Mouse (Mus musculus) stomach, embryonic 16.5 days (tissue): ENCODE results near the gene Dnajb7. TPM values are rescaled to one million over a fixed set of nuclear protein-coding genes. Genes with fewer than 3 reads are reported as not detected.

Experiments used
- ATAC-seq: fragments of 200-750 bp; cut with Nextera tagmentation; 2 replicates; pipeline ENCODE4 v1.8.0; 2017; ENCODE audit warnings: moderate number of reproducible peaks, moderate TSS enrichment; ENCODE audit not compliant: insufficient read depth, low FRiP score
- H3K27ac ChIP-seq: fragments of 300-500 bp; sonication (generic); 2 replicates; pipeline ENCODE4 v1.5.1; 2014; ENCODE audit warnings: low read length
- H3K27me3 ChIP-seq: fragments of 300-500 bp; sonication (generic); 2 replicates; pipeline ENCODE4 v1.6.1; 2014; ENCODE audit warnings: low read length, control low read depth, mixed read lengths; ENCODE audit not compliant: control insufficient read depth, insufficient read depth
- H3K36me3 ChIP-seq: fragments of 300-500 bp; sonication (generic); 2 replicates; pipeline ENCODE4 v1.6.1; 2014; ENCODE audit warnings: low read length; ENCODE audit not compliant: control insufficient read depth, insufficient read depth
- H3K4me1 ChIP-seq: fragments of 300-500 bp; sonication (generic); 2 replicates; pipeline ENCODE4 v1.6.1; 2014; ENCODE audit warnings: low read length, control low read depth, mixed read lengths; ENCODE audit not compliant: control insufficient read depth, insufficient read depth
- H3K4me2 ChIP-seq: fragments of 300-500 bp; sonication (generic); 2 replicates; pipeline ENCODE4 v1.6.1; 2014; ENCODE audit warnings: low read depth, low read length, mixed read lengths
- H3K4me3 ChIP-seq: fragments of 300-500 bp; sonication (generic); replicated peaks from 2 replicates; pipeline ENCODE4 v1.5.1; 2014; ENCODE audit warnings: mild to moderate bottlenecking, low read length
- H3K9ac ChIP-seq: fragments of 300-500 bp; sonication (generic); 2 replicates; pipeline ENCODE4 v1.6.1; 2014; ENCODE audit warnings: low read length
- H3K9me3 ChIP-seq: fragments of 300-500 bp; sonication (generic); replicated peaks from 2 replicates; pipeline ENCODE4 v1.6.1; 2016; ENCODE audit warnings: low read length, control low read depth; ENCODE audit not compliant: control insufficient read depth
- WGBS: fragments of 180-500 bp; shearing (Covaris S2); extraction: QIAGEN DNeasy Blood & Tissue Kit; methylation state at CpG from one replicate; pipeline ENCODE4 v1.1.7; 2014; 5-methylcytosine and 5-hydroxymethylcytosine counted together
- polyA plus RNA-seq: library from polyadenylated mRNA; unstranded; fragments of >200 nt; fragmentation: Nextera tagmentation; extraction: Ambion mirVana; gene quantifications from 2 replicates; pipeline ENCODE4 v1.2.1, GENCODE M21; 2015

Gene Dnajb7
- polyA plus RNA-seq, 1 experiment from 2014 or later = 2.2 TPM

- no peaks in the 10 kb centered on the region; the same call in 1 of the 2 replicates for H3K36me3 ChIP-seq
- peak; percentile 29 for ATAC-seq
- peak overlapping the region; percentile 92 for H3K4me2 ChIP-seq
- no peaks in the 10 kb centered on the region for H3K9me3 ChIP-seq
- WGBS = 30% methylated on average over 6 of the region's 6 CpGs
- H3K4me3 ChIP-seq = peak overlapping the region; percentile 69
- no peaks in the 10 kb centered on the region for H3K27me3 ChIP-seq
- H3K27ac ChIP-seq = peak overlapping the region; percentile 90
- H3K9ac ChIP-seq = no peak overlapping the region; the same call in 1 of the 2 replicates
- peaks cover 14% of the 10 kb centered on the region for H3K4me1 ChIP-seq
Observed at GRCm38 (mm10) chr15:81361022-81361404, 47.1 kb downstream of the Dnajb7 start.

DNA sequence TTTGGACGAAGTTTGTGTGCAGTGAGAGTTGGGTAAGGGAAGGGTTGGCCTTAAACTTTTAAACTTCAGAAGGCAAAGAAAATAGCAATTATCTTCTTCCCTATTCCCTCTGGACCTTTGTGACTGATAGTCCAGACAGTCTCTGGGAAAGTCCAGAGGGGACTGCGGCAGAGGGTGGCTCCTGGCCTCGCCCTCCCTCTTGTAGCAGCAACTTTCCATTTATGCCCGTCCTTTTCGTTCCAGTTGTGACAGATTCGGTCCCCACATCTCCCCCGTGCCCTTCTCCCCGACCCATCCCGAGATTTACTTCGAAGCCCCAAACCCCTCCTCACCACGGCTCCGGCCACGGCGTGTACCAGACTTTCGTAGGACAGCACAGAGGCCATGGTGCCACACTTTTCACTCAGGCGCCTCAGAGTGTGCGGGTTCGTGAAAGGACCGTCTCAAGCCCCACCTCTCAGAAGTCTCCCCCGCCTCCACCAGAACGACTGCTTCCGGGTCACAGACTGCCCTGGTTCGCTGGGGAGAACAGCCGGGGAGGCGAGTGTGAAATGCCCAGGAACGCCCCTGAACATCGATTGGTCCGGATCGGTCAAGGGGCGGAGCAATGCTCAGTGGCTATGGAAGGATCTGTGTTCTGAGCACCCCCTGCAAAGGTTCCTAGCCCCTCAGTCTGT, 47.6 kb downstream of the Dnajb7 start, which contains the start of gene Slc25a17:
Slc25a17 (minus strand) TSS at position 468 of the 677 bp plus-strand sequence.
- H3K27ac ChIP-seq = peak within 1 kb of the TSS; percentile 90
- H3K4me3 ChIP-seq = peak within 1 kb of the TSS; percentile 69
- H3K9ac ChIP-seq = peak within 1 kb of the TSS; percentile 81
- ATAC-seq = peak; percentile 99
- peaks cover 14% of the 10 kb centered on the region for H3K4me1 ChIP-seq
- H3K36me3 ChIP-seq = no peaks in the 10 kb centered on the region; the same call in 1 of the 2 replicates
- peak within 1 kb of the TSS; percentile 92 for H3K4me2 ChIP-seq
- H3K9me3 ChIP-seq = no peaks in the 10 kb centered on the region
- WGBS = under 1% methylated on average over 30 of the region's 30 CpGs
- no peaks in the 10 kb centered on the region for H3K27me3 ChIP-seq

- no peak overlapping the region; the same call in 1 of the 2 replicates for H3K4me3 ChIP-seq
Observed at GRCm38 (mm10) chr15:81359421-81359820, 48.7 kb downstream of the Dnajb7 start.

DNA sequence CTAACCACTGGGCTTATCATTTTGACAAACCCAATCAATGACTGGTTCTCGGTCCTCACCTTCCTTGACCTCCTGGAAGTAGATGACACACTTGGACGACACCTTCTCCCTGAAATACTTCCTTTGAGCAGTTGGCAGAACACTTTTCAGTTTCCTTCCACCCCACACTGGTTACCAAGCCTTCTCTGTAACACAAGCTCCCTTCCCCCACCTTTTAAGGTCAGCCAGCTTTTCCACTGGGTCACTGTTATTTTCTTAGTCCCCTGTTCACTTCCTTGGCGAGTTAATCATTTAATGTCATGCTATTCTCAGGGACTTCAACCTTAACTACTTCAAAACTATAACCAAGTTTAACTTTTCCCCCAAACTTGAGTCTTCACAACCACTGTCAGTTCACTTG, 49.2 kb downstream of the Dnajb7 start:
- 66% methylated on average over 3 of the region's 3 CpGs for WGBS
- H3K4me3 ChIP-seq = no peak overlapping the region
- H3K9ac ChIP-seq = no peak overlapping the region
- no peaks in the 10 kb centered on the region for H3K9me3 ChIP-seq
- no peak overlapping the region for H3K4me2 ChIP-seq
- H3K4me1 ChIP-seq = peaks cover 14% of the 10 kb centered on the region
- no peaks in the 10 kb centered on the region for H3K27me3 ChIP-seq
- no peak for ATAC-seq
- no peak overlapping the region for H3K27ac ChIP-seq
- no peaks in the 10 kb centered on the region for H3K36me3 ChIP-seq

More at GRCm38 (mm10) chr15:81359421-81359820, 48.7 kb downstream of the Dnajb7 start:
- WGBS = 81% methylated on average over 5 of the region's 5 CpGs
- H3K4me1 ChIP-seq = peaks cover 14% of the 10 kb centered on the region
- no peaks in the 10 kb centered on the region for H3K9me3 ChIP-seq
- H3K9ac ChIP-seq = no peak overlapping the region
- peak overlapping the region; percentile 92 for H3K4me2 ChIP-seq
- no peaks in the 10 kb centered on the region for H3K36me3 ChIP-seq
- no peak for ATAC-seq
- no peak overlapping the region for H3K27ac ChIP-seq
- H3K27me3 ChIP-seq = no peaks in the 10 kb centered on the region

- no peak for ATAC-seq
- Histone ChIP-seq H3K36me3 (no peaks in the 10 kb centered on the region), H3K4me2 (no peak overlapping the region), H3K27ac (peak overlapping the region; percentile 74), H3K4me1 (peaks cover 14% of the 10 kb centered on the region), H3K9me3 (no peaks in the 10 kb centered on the region), H3K27me3 (no peaks in the 10 kb centered on the region), H3K9ac (no peak overlapping the region), H3K4me3 (no peak overlapping the region)
- 39% methylated on average over 5 of the region's 5 CpGs for WGBS
Observed at GRCm38 (mm10) chr15:81356946-81357345, 51.2 kb downstream of the Dnajb7 start.

Other genes with a start within 250 kb of the Dnajb7 start
- 25.4 and 26.2 TPM in 2 replicates for gene Mrtfa, start 217.5 kb downstream of the Dnajb7 start, polyA plus RNA-seq
- 1.7 and 2.3 TPM in 2 replicates for gene Mchr1, start 172.8 kb downstream of the Dnajb7 start, polyA plus RNA-seq
- gene Slc25a17, start 47.5 kb downstream of the Dnajb7 start, polyA plus RNA-seq = 104 and 106 TPM in 2 replicates
- gene St13, start 8.2 kb downstream of the Dnajb7 start, polyA plus RNA-seq = 149 and 153 TPM in 2 replicates
- 11.1 and 11.9 TPM in 2 replicates for gene Xpnpep3, start 8.2 kb downstream of the Dnajb7 start, polyA plus RNA-seq
- gene Rbx1, start 58.0 kb upstream of the Dnajb7 start, polyA plus RNA-seq = 417 and 432 TPM in 2 replicates
- gene Ep300, start 177.1 kb upstream of the Dnajb7 start, polyA plus RNA-seq = 15.1 and 15.3 TPM in 2 replicates